Mouse (Mus musculus) layer of hippocampus, postnatal 25 days (tissue): ENCODE results near the gene Lmntd2. TPM values are rescaled to one million over a fixed set of nuclear protein-coding genes. Genes with fewer than 3 reads are reported as not detected.

ENCODE experiments used
- DNase-seq, 2 experiments: peaks; one replicate each; pipeline ENCODE4 v3.0.0; 2022; ENCODE audit warnings: mixed read lengths in 2 of 2, low spot score in 1 of 2; ENCODE audit errors: extremely low spot score in 1 of 2
- total RNA-seq, 2 experiments: library from RNA; stranded (reverse); gene quantifications; 2 replicates each; pipeline ENCODE4 v1.2.3; 2021

Gene Lmntd2
- total RNA-seq, 2 experiments from 2014 or later = not detected

DNA sequence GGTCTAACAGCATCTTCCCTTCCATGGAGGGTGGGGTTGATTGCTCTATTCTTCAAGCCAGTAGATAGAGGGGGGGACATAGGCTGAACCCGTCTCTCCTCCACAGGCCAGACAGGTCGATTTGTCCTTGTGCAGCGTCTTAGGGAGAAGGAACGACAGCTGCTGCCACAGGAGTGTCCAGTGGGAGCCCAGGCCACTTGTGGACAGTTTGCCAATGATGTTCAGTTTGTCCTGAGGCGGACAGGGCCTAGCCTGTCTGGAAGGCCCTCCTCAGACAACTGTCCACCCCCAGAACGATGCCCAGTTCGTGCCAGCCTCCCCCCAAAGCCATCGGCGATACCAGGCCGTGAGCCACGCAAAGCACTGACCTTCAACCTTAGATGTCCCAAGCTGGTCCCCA lies 3.0 kb upstream of the Lmntd2 start:
- no peak for DNase-seq

- no peak for DNase-seq
Measured at GRCm38 (mm10) chr7:141215880-141216733, 2.2 kb upstream of the Lmntd2 start.

GRCm38 (mm10) chr7:141215101-141215879 lies 1.4 kb upstream of the Lmntd2 start, which contains the start of gene Rassf7:
TSS of gene Rassf7 (plus strand) at chr7:141215860.
- peak; percentile 54 to 56 for DNase-seq

- no peak for DNase-seq
Measured at GRCm38 (mm10) chr7:141214310-141214709, 430 bp upstream of the Lmntd2 start.

DNA sequence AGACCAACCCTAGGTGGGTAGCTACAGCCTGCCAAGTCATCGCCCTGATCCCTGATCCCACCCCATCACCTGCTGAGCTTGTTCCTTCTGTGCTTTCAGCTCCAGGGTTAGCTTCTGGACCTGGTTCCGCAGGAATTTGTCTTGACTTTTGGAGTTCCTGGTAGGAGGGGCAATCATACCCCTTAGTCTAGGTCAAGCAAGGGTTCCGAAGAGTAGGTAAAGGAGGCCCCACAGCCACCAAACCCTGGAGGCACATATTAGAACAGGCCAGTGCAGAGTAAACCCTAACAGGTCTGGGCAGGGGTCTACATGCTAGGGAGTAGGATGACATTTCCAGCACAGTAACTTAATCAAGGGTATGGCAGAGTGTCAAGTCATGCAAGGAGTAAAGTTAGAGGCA lies 747 bp downstream of the Lmntd2 start:
- DNase-seq = no peak

DNA sequence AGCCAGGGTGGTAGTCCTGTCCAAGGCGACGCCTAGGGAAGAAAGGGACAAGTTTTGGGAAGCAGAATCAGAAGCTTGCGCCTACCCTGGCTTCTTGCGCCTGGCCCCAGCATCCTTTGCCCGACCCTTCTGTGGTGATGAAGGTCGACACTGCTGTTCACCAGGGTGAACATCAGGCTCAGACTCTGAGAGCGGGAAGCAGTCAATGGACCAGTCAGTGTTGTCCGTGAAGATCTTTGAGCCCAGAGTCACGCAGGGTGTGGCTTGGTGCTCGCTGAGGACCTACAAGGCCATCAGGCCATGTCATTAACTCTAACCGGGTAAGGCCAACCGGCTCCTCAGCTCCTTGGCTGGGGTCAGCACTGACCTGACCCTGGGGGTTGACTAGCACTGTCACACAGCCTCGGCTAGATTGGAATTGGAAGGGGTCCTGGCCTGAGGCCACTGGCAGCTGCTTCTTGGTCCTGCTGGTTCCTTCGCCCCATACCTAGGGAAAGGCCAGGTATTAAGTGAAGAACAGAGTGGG lies 3.2 kb downstream of the Lmntd2 start:
- no peak for DNase-seq

- no peak for DNase-seq
Measured at GRCm38 (mm10) chr7:141210137-141210536, 3.7 kb downstream of the Lmntd2 start.

GRCm38 (mm10) chr7:141209526-141209925 lies 4.4 kb downstream of the Lmntd2 start:
- DNase-seq = no peak

- no peak for DNase-seq
Measured at GRCm38 (mm10) chr7:141206182-141206937, 7.5 kb downstream of the Lmntd2 start.

DNA sequence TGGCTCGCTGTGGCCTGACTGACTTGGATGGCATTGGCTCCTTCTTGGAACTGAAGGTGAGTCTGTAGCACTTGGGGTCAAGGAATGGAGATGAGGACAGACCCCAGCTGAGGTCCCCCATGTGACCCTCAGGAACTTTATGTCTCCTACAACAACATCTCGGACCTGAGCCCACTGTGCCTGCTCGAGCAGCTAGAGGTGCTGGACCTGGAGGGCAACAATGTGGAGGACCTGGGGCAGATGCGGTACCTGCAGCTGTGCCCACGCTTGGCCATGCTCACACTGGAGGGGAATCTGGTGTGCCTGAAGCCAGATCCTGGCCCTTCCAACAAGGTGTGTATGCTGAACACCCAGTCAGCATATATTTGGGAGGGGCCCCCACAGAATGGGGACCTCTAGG lies 8.4 kb downstream of the Lmntd2 start:
- DNase-seq = no peak

GRCm38 (mm10) chr7:141204546-141204945 lies 9.3 kb downstream of the Lmntd2 start:
- no peak for DNase-seq

GRCm38 (mm10) chr7:141198121-141198520 lies 15.8 kb downstream of the Lmntd2 start:
- no peak for DNase-seq

GRCm38 (mm10) chr7:141196619-141197282 lies 17.1 kb downstream of the Lmntd2 start:
- DNase-seq = no peak

GRCm38 (mm10) chr7:141195754-141196153 lies 18.1 kb downstream of the Lmntd2 start:
- DNase-seq = no peak

DNA sequence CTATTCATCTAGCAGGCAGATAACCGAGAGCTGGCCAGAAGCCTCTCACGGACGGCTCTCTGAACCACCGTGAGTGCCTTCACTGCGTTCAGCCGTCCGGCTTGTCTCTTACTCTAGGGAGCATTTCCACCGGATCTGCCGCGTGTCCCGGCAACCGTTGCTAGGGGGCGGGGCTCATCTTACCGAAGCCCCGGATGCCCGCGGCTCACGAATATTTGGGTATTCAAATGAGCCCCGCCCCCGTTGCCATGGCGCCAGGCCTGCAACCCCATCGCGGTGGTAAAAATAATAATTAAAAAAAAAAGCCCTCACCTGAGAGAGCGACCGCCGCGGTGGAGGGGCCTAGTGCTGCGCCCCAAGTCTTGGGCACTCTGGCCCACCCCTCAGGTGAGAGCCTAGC lies 19.1 kb downstream of the Lmntd2 start:
- peak; percentile 73 to 82 for DNase-seq

DNA sequence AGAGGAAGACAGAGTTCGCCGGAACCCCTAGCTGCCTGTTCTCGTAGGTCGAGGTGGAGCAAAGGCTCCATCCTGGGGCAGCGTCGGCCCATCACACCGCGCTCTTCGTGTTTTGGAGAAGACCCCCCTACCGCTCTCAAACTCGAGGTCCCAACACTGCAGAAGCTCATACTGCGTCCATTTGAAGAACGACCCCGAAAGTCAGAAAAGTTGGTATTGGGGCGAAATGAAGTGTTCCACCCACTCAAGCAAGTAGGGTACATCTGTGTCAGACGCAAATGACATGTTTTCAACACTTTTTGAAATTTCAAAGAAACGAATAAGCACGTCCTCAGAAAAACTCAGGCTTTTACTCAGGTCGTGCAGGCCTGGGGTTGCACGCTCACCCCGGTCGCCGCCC lies 19.5 kb downstream of the Lmntd2 start:
- DNase-seq = no peak

GRCm38 (mm10) chr7:141193948-141194347 lies 19.9 kb downstream of the Lmntd2 start, which contains the start of the genes Hras and Lrrc56:
TSS of gene Hras (minus strand) at chr7:141194005.
TSS of gene Lrrc56 (plus strand) at chr7:141194157.
- DNase-seq = peak; percentile 95

DNA sequence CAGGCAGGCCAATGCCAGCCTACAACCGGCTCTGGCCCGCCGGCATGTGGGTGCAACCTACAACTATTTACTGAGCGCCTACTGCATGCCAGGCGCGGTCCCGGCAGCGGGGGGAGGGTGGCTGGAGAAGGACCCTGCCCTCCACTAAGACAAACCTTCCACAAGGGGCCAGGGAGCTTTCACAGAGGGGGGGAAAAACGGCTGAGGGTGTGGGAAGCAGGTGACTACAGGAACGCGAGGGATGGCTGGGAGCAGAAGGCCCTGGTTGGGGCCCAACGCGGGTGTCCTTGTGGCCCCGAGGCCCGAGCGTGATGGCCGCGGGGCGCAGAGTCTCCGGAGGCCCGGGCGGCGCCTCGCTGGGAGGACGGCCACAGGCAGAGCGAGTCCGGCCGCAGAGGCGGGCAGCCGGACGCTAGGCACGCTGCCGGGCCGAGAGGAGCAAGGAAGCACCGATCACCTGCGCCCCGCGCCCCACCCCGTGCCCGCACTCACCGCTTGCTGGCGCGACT lies 20.5 kb downstream of the Lmntd2 start:
- peak; percentile 27 to 33 for DNase-seq

GRCm38 (mm10) chr7:141192776-141193347 lies 21.0 kb downstream of the Lmntd2 start:
- DNase-seq = no peak
